Mouse (Mus musculus): ENCODE data around the gene Sh2d6. TPM values are rescaled to one million over a fixed set of nuclear protein-coding genes. Genes with fewer than 3 reads are reported as not detected.

The Sh2d6 gene
- polyA plus RNA-seq, 1 experiment from 2014 or later = 1.1 TPM

DNA sequence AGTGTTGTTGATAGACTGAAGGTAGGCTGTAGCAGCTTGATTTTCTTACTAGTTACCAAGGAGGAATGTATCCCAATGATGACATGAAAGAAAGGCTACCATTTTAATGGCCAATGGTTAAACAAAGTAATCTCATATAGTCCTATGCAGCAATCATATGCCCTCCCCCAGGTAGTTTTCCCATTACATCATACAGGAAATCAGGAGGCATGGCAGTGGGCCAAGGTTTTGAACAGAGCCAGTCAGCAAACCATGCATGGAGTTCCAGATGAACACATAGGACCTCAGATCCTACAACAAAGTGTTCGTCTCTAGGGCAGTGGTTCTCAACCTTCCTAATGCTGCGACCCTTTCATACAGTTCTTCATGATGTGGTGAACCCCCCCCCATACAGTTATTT lies 17.6 kb downstream of the Sh2d6 start:
- no peaks in the 10 kb centered on the region for H3K36me3 ChIP-seq (ENCODE audit: control insufficient read depth, insufficient read depth, low read length)
- H3K4me2 ChIP-seq (ENCODE audit: low read length) = no peak overlapping the region
- WGBS = 86% methylated on average over 2 of the region's 2 CpGs
- no peak for ATAC-seq (ENCODE audit: low FRiP score, low TSS enrichment)
- H3K4me3 ChIP-seq (replicated peaks; ENCODE audit: low read depth, low read length) = no peak overlapping the region
- no peaks in the 10 kb centered on the region for H3K4me1 ChIP-seq (ENCODE audit: control insufficient read depth, insufficient read depth, low read length)
- DNase-seq = no peak
- H3K27me3 ChIP-seq (ENCODE audit: control insufficient read depth, insufficient read depth, low read length) = no peaks in the 10 kb centered on the region
- H3K9ac ChIP-seq (replicated peaks; ENCODE audit: low read length) = no peak overlapping the region
- H3K9me3 ChIP-seq (ENCODE audit: control insufficient read depth, low read length) = no peaks in the 10 kb centered on the region
- H3K27ac ChIP-seq (replicated peaks; ENCODE audit: low read depth, low read length) = no peak overlapping the region

DNA sequence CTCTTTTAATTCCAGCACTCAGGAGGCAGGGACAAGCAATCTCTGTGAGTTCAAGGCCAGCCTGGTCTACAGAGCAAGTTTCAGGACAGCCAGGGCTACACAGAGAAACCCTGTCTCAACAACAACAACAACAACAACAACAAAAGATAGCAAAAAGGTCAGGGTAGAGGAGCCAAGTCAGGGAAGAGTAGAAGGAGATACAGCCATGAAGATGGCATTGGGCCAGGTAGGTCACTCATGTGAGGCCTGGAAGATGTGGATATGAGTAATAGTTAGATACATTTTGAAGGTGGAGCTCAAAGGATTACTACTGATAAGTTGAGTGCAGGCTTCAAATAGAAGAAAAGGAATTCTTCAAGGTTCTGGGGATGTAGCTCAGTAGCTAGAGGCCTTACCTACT lies 18.2 kb downstream of the Sh2d6 start:
- H3K9me3 ChIP-seq (ENCODE audit: control insufficient read depth, low read length) = no peaks in the 10 kb centered on the region
- no peak for ATAC-seq (ENCODE audit: low FRiP score, low TSS enrichment)

DNA sequence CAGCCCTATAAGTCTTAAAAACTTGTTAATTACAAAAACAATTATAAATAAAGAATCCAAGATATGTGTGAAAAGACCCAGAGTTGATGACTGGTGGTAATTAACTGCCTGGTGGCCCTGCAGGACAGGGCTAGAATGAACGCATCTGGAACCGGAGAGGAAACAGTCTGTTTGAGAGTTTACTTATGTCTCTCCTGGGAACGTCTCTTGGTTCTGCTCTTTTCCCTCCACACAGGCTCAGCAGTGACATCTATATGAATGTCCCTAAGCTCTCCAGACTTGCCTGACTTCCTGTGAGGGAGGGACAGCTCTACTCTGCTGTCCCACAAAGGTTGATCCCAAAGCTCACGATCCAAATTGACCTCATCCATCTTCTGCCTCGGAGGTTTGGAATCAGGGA lies 22.6 kb downstream of the Sh2d6 start:
- Histone ChIP-seq H3K9ac (replicated peaks; ENCODE audit: low read length) (no peak overlapping the region), H3K4me1 (ENCODE audit: control insufficient read depth, insufficient read depth, low read length) (no peaks in the 10 kb centered on the region), H3K4me3 (replicated peaks; ENCODE audit: low read depth, low read length) (no peak overlapping the region), H3K27ac (replicated peaks; ENCODE audit: low read depth, low read length) (no peak overlapping the region), H3K4me2 (ENCODE audit: low read length) (no peak overlapping the region), H3K27me3 (ENCODE audit: control insufficient read depth, insufficient read depth, low read length) (no peaks in the 10 kb centered on the region), H3K36me3 (ENCODE audit: control insufficient read depth, insufficient read depth, low read length) (no peaks in the 10 kb centered on the region), H3K9me3 (ENCODE audit: control insufficient read depth, low read length) (no peaks in the 10 kb centered on the region)
- no peak for ATAC-seq (ENCODE audit: low FRiP score, low TSS enrichment)
- no peak for DNase-seq
- WGBS = 83% methylated on average over 5 of the region's 5 CpGs

More for the DNA sequence above, 18.2 kb downstream of the Sh2d6 start:
- Histone ChIP-seq H3K27ac (replicated peaks; ENCODE audit: low read depth, low read length) (no peak overlapping the region), H3K9ac (replicated peaks; ENCODE audit: low read length) (no peak overlapping the region), H3K27me3 (ENCODE audit: control insufficient read depth, insufficient read depth, low read length) (no peaks in the 10 kb centered on the region), H3K4me3 (replicated peaks; ENCODE audit: low read depth, low read length) (no peak overlapping the region), H3K4me1 (ENCODE audit: control insufficient read depth, insufficient read depth, low read length) (no peaks in the 10 kb centered on the region), H3K4me2 (ENCODE audit: low read length) (no peak overlapping the region), H3K36me3 (ENCODE audit: control insufficient read depth, insufficient read depth, low read length) (no peaks in the 10 kb centered on the region)
- DNase-seq = no peak

DNA sequence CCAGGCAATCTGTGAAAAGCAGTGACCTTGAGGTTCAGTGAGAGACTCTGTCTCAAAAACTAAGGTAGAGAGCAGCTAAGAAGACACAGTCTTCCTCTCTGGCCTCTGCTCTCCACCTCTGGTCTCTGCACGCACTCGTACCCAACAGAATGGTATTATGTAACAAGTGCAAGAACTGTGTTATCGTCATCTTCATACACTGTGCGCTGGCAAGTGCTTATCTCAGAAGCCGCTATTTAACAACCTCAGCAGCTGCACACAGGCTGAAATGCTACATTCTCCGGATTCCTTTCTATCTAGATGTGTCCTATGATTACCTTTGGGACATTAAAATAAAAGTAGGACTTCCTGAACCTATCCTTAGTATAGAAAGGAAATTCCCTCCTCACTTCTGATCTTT lies 28.6 kb downstream of the Sh2d6 start:
- Histone ChIP-seq H3K27me3 (ENCODE audit: control insufficient read depth, insufficient read depth, low read length) (no peaks in the 10 kb centered on the region), H3K4me1 (ENCODE audit: control insufficient read depth, insufficient read depth, low read length) (no peaks in the 10 kb centered on the region), H3K4me2 (ENCODE audit: low read length) (no peak overlapping the region), H3K36me3 (ENCODE audit: control insufficient read depth, insufficient read depth, low read length) (no peaks in the 10 kb centered on the region), H3K27ac (replicated peaks; ENCODE audit: low read depth, low read length) (no peak overlapping the region), H3K4me3 (replicated peaks; ENCODE audit: low read depth, low read length) (no peak overlapping the region), H3K9ac (replicated peaks; ENCODE audit: low read length) (no peak overlapping the region), H3K9me3 (ENCODE audit: control insufficient read depth, low read length) (no peaks in the 10 kb centered on the region)
- no peak for ATAC-seq (ENCODE audit: low FRiP score, low TSS enrichment)
- DNase-seq = no peak
- 86% methylated on average over 6 of the region's 6 CpGs for WGBS

DNA sequence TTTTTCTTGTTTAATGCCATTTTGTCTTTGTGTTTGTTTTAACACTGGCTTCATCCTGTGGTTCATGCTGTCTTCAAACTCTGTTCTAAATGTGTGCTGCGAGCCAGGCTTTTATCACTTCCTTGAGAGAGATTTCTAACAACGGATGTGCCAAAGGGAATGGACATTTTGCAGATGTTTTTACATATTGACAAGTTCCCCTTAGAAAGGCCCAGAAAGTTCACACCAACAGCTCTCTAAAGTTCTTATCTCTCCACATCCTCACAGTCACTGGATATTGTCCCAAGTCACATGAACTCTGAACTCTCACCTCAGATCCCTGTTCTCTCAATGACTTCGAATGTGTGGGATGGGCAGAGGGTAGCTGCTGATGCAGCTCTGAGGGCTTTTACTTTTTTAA lies 30.4 kb downstream of the Sh2d6 start:
- no peaks in the 10 kb centered on the region for H3K9me3 ChIP-seq (ENCODE audit: control insufficient read depth, low read length)
- H3K4me1 ChIP-seq (ENCODE audit: control insufficient read depth, insufficient read depth, low read length) = no peaks in the 10 kb centered on the region
- 80% methylated on average over 3 of the region's 3 CpGs for WGBS
- H3K9ac ChIP-seq (replicated peaks; ENCODE audit: low read length) = no peak overlapping the region
- H3K4me2 ChIP-seq (ENCODE audit: low read length) = no peak overlapping the region
- H3K4me3 ChIP-seq (replicated peaks; ENCODE audit: low read depth, low read length) = no peak overlapping the region
- H3K27me3 ChIP-seq (ENCODE audit: control insufficient read depth, insufficient read depth, low read length) = no peaks in the 10 kb centered on the region
- H3K27ac ChIP-seq (replicated peaks; ENCODE audit: low read depth, low read length) = no peak overlapping the region
- no peaks in the 10 kb centered on the region for H3K36me3 ChIP-seq (ENCODE audit: control insufficient read depth, insufficient read depth, low read length)
- no peak for DNase-seq
- no peak for ATAC-seq (ENCODE audit: low FRiP score, low TSS enrichment)

DNA sequence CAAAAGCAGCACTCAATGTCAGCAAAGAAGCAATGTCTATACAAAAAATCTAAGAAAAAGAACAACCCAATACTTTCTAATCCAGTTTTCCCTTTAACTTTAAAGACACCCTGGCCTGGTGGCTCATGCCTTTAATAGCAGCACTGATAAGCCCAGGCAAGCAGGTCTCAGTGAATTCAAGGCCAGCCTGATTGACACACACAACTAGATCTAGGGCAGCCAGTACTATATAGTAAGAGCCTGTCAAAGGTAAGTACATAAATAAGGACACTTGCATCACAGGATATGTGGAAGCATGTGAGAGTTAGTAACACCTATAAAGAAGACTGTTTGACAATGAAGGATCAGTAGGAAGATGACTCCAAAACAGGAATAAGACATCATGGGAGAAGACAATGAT lies 32.0 kb downstream of the Sh2d6 start:
- Histone ChIP-seq H3K27ac (replicated peaks; ENCODE audit: low read depth, low read length) (no peak overlapping the region), H3K9me3 (ENCODE audit: control insufficient read depth, low read length) (no peaks in the 10 kb centered on the region), H3K4me2 (ENCODE audit: low read length) (no peak overlapping the region), H3K4me1 (ENCODE audit: control insufficient read depth, insufficient read depth, low read length) (no peaks in the 10 kb centered on the region), H3K27me3 (ENCODE audit: control insufficient read depth, insufficient read depth, low read length) (no peaks in the 10 kb centered on the region), H3K36me3 (ENCODE audit: control insufficient read depth, insufficient read depth, low read length) (no peaks in the 10 kb centered on the region), H3K4me3 (replicated peaks; ENCODE audit: low read depth, low read length) (no peak overlapping the region), H3K9ac (replicated peaks; ENCODE audit: low read length) (no peak overlapping the region)
- ATAC-seq (ENCODE audit: low FRiP score, low TSS enrichment) (no peak), DNase-seq (no peak)

DNA sequence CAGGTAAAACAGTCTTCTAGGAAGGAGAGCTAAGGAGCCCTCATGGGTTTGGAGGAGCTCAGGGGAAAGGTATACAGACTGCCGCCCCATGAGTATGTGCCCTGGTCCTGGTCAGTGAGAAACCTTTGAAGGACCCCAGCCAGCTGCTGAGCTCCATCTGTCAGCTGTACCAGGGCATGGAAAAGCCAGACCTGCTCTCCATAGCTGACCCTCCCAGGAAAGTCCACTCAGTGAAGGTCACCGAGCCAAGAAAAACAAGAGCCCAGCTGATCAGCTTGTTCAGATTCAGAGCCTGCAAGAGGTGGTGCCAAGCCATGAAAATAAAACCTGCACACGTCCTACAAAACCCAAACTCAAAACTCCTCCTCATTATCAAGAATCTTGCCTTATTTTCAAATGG lies 32.7 kb downstream of the Sh2d6 start:
- Histone ChIP-seq H3K9me3 (ENCODE audit: control insufficient read depth, low read length) (no peaks in the 10 kb centered on the region), H3K4me3 (replicated peaks; ENCODE audit: low read depth, low read length) (no peak overlapping the region), H3K9ac (replicated peaks; ENCODE audit: low read length) (no peak overlapping the region), H3K36me3 (ENCODE audit: control insufficient read depth, insufficient read depth, low read length) (no peaks in the 10 kb centered on the region), H3K4me1 (ENCODE audit: control insufficient read depth, insufficient read depth, low read length) (no peaks in the 10 kb centered on the region), H3K27ac (replicated peaks; ENCODE audit: low read depth, low read length) (no peak overlapping the region), H3K4me2 (ENCODE audit: low read length) (no peak overlapping the region), H3K27me3 (ENCODE audit: control insufficient read depth, insufficient read depth, low read length) (no peaks in the 10 kb centered on the region)
- DNase-seq (no peak), ATAC-seq (ENCODE audit: low FRiP score, low TSS enrichment) (no peak)
- 75% methylated on average over 3 of the region's 3 CpGs for WGBS

DNA sequence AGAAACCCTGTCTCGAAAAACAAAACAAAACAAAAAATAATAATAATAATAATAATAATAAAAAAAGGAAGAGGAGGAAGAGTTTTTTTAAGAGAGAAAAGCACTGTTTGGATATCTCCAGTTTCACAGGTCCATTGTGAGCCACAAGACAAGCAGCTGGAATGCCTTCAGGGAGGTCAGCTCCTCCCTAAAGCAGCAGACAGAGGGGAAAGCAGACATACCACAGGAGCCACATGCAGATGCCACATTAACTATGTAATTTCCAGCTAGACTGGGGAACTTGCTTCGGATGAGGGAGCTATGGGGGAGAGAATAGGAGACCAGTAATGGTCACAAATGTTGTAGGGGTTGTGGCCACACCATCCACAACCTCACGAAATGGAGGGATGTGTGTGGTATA lies 34.2 kb downstream of the Sh2d6 start:
- Histone ChIP-seq H3K4me2 (ENCODE audit: low read length) (no peak overlapping the region), H3K36me3 (ENCODE audit: control insufficient read depth, insufficient read depth, low read length) (no peaks in the 10 kb centered on the region), H3K4me3 (replicated peaks; ENCODE audit: low read depth, low read length) (no peak overlapping the region), H3K4me1 (ENCODE audit: control insufficient read depth, insufficient read depth, low read length) (no peaks in the 10 kb centered on the region), H3K27ac (replicated peaks; ENCODE audit: low read depth, low read length) (no peak overlapping the region), H3K9ac (replicated peaks; ENCODE audit: low read length) (no peak overlapping the region), H3K9me3 (ENCODE audit: control insufficient read depth, low read length) (no peaks in the 10 kb centered on the region), H3K27me3 (ENCODE audit: control insufficient read depth, insufficient read depth, low read length) (no peaks in the 10 kb centered on the region)
- no peak for ATAC-seq (ENCODE audit: low FRiP score, low TSS enrichment)
- WGBS = 76% methylated on average over 3 of the region's 3 CpGs
- no peak for DNase-seq

DNA sequence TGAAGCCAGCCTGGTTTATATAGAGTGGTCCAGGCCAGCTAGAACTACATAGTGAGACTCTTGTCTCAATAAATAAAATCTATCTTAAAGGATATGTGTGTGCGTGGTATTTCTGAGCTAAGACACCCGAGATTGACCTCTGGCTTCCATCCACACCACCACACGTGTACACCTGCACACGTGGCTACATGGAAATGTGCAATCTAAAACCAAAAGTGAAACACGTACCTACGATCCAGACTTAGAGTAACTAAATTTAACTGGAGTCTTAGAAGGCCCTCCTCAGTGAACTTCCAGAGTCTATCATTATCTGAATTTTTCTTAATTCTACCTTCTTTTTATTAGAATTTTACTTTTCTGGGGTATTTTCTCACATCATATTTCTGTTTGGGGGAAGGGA lies 35.2 kb downstream of the Sh2d6 start:
- 93% methylated on average over 6 of the region's 6 CpGs for WGBS
- DNase-seq (no peak), ATAC-seq (ENCODE audit: low FRiP score, low TSS enrichment) (no peak)
- no peaks in the 10 kb centered on the region for H3K4me1 ChIP-seq (ENCODE audit: control insufficient read depth, insufficient read depth, low read length)
- H3K27me3 ChIP-seq (ENCODE audit: control insufficient read depth, insufficient read depth, low read length) = no peaks in the 10 kb centered on the region
- no peaks in the 10 kb centered on the region for H3K36me3 ChIP-seq (ENCODE audit: control insufficient read depth, insufficient read depth, low read length)
- H3K9ac ChIP-seq (replicated peaks; ENCODE audit: low read length) = no peak overlapping the region
- no peak overlapping the region for H3K4me3 ChIP-seq (replicated peaks; ENCODE audit: low read depth, low read length)
- no peaks in the 10 kb centered on the region for H3K9me3 ChIP-seq (ENCODE audit: control insufficient read depth, low read length)
- no peak overlapping the region for H3K4me2 ChIP-seq (ENCODE audit: low read length)
- no peak overlapping the region for H3K27ac ChIP-seq (replicated peaks; ENCODE audit: low read depth, low read length)
